Mouse (Mus musculus): ENCODE results near the gene Saxo1.

DNA sequence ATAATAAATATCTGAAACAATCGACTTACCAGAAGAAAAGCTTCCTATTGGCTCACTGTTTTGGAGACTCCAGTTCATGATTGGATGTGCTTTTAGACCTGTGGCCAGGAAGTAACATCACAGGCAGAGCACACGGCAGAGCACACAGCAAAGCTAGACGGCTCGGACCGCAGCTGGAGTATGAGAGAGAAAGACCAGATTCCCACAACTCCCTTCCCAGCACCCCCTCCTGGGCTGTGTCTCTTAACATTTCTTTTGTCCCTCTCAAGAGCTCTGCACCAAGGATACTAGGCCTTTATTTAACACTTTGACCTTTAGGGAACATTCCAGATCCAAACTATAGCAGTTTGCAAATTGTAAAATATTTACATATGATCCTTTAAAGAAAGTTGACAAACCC, 19.2 kb downstream of the Saxo1 start:
- TF ChIP-seq POLR2A (IDR thresholded peaks at IDR 0.05; ENCODE audit: insufficient read depth, low read depth, low read length) = no peak
- TF ChIP-seq CTCF (IDR thresholded peaks at IDR 0.05) = no peak
- no peak for TF ChIP-seq EP300 (IDR thresholded peaks at IDR 0.05; ENCODE audit: insufficient read depth, low read depth, low read length)

Measured in heart, adult 2 months (tissue).